Mouse (Mus musculus) cerebral cortex, adult 2 months (tissue): ENCODE results near the gene Ppp3r2.

Experiments
- WGBS: fragments of 180-500 bp; shearing (Covaris S2); methylation state at CpG from one replicate; pipeline ENCODE4 v1.1.7; 2018; 5-methylcytosine and 5-hydroxymethylcytosine counted together

Ppp3r2 gene

GRCm38 (mm10) chr4:49681812-49682211, at the start of gene Ppp3r2:
TSS of gene Ppp3r2 (minus strand) at chr4:49682024.
- WGBS = 93% methylated on average over 13 of the region's 13 CpGs

GRCm38 (mm10) chr4:49729326-49729725, 47.5 kb upstream of the Ppp3r2 start:
- WGBS = 68% methylated on average over 3 of the region's 3 CpGs

- 90% methylated on average over 2 of the region's 2 CpGs for WGBS
Observed at GRCm38 (mm10) chr4:49723908-49724307, 42.1 kb upstream of the Ppp3r2 start.

GRCm38 (mm10) chr4:49691405-49692194, 9.8 kb upstream of the Ppp3r2 start:
- WGBS = 63% methylated on average over 12 of the region's 12 CpGs

GRCm38 (mm10) chr4:49688594-49689288, 6.9 kb upstream of the Ppp3r2 start:
- 11% methylated on average over 9 of the region's 9 CpGs for WGBS

GRCm38 (mm10) chr4:49680171-49680875, 1.5 kb downstream of the Ppp3r2 start:
- WGBS = 89% methylated on average over 11 of the region's 11 CpGs

- 74% methylated on average over 7 of the region's 7 CpGs for WGBS
Observed at GRCm38 (mm10) chr4:49676790-49677189, 5.0 kb downstream of the Ppp3r2 start.

- 93% methylated on average over 6 of the region's 6 CpGs for WGBS
Observed at GRCm38 (mm10) chr4:49676071-49676470, 5.8 kb downstream of the Ppp3r2 start.

GRCm38 (mm10) chr4:49664850-49665249, 17.0 kb downstream of the Ppp3r2 start:
- WGBS = 68% methylated on average over 5 of the region's 5 CpGs

- WGBS = 74% methylated on average over 4 of the region's 4 CpGs
Observed at GRCm38 (mm10) chr4:49662231-49662630, 19.6 kb downstream of the Ppp3r2 start.

GRCm38 (mm10) chr4:49661664-49662063, 20.2 kb downstream of the Ppp3r2 start:
- 97% methylated on average over 9 of the region's 9 CpGs for WGBS

- 71% methylated on average over 1 of the region's 1 CpGs for WGBS
Observed at GRCm38 (mm10) chr4:49659421-49659820, 22.4 kb downstream of the Ppp3r2 start.

- WGBS = 41% methylated on average over 2 of the region's 2 CpGs
Observed at GRCm38 (mm10) chr4:49639913-49640312, 41.9 kb downstream of the Ppp3r2 start.

- 76% methylated on average over 11 of the region's 11 CpGs for WGBS
Observed at GRCm38 (mm10) chr4:49637821-49638220, 44.0 kb downstream of the Ppp3r2 start.

- 1% methylated on average over 30 of the region's 30 CpGs for WGBS
Observed at GRCm38 (mm10) chr4:49632139-49632481, 49.7 kb downstream of the Ppp3r2 start.

- 4% methylated on average over 37 of the region's 37 CpGs for WGBS
Observed at GRCm38 (mm10) chr4:49631319-49632138, 50.3 kb downstream of the Ppp3r2 start, which contains the start of gene Rnf20. TSS of gene Rnf20 (plus strand) at chr4:49632006.

GRCm38 (mm10) chr4:49628941-49629340, 52.9 kb downstream of the Ppp3r2 start:
- WGBS = 88% methylated on average over 5 of the region's 5 CpGs
